Mouse (Mus musculus) T-helper 17 cell (primary cell): ENCODE results near the gene Grk2.

Experiments
- in situ Hi-C, 2 experiments: fragments of 300-600 bp; cut with MboI, MseI; formaldehyde crosslinking; loops; 1 replicate in 1 of 2; 2 replicates in 1 of 2; pipeline ENCODE4 v1.15.1; 2025; ENCODE audit warnings: high pct_unique_total_duplicates in 2 of 2

The Grk2 gene

GRCm38 (mm10) chr19:4306190-4306577 is at the start of gene Grk2:
Gene Grk2 (minus strand): TSS chr19:4306222.
- in situ Hi-C loops = no loop called here

GRCm38 (mm10) chr19:4349455-4349854 is 43.4 kb upstream of the Grk2 start:
- in situ Hi-C loops = no loop called here

- in situ Hi-C loops = no loop called here
Measured at GRCm38 (mm10) chr19:4346479-4346878, 40.5 kb upstream of the Grk2 start.

- in situ Hi-C loops = no loop called here
Measured at GRCm38 (mm10) chr19:4338162-4338561, 32.1 kb upstream of the Grk2 start.

- in situ Hi-C loops = no loop called here
Measured at GRCm38 (mm10) chr19:4333791-4334190, 27.8 kb upstream of the Grk2 start.

- in situ Hi-C loops = no loop called here
Measured at GRCm38 (mm10) chr19:4333100-4333775, 27.2 kb upstream of the Grk2 start.

- in situ Hi-C loops = no loop called here
Measured at GRCm38 (mm10) chr19:4332653-4333052, 26.6 kb upstream of the Grk2 start.

- in situ Hi-C loops = no loop called here
Measured at GRCm38 (mm10) chr19:4331273-4331672, 25.3 kb upstream of the Grk2 start.

GRCm38 (mm10) chr19:4330603-4331002 is 24.6 kb upstream of the Grk2 start:
- in situ Hi-C loops = no loop called here

GRCm38 (mm10) chr19:4328737-4329304 is 22.8 kb upstream of the Grk2 start:
- in situ Hi-C loops = no loop called here

GRCm38 (mm10) chr19:4326881-4327280 is 20.9 kb upstream of the Grk2 start:
- in situ Hi-C loops = no loop called here

GRCm38 (mm10) chr19:4326106-4326505 is 20.1 kb upstream of the Grk2 start:
- in situ Hi-C loops = no loop called here

- in situ Hi-C loops = loop anchor here in 1 of 2 experiments (5.0 kb wide), 1 partner anchor 35 kb away; no protein-coding TSS in a partner anchor
Measured at GRCm38 (mm10) chr19:4322134-4322533, 16.1 kb upstream of the Grk2 start.

GRCm38 (mm10) chr19:4321622-4322021 is 15.6 kb upstream of the Grk2 start:
- in situ Hi-C loops = loop anchor here in 1 of 2 experiments (5.0 kb wide), 1 partner anchor 36 kb away; no protein-coding TSS in a partner anchor

GRCm38 (mm10) chr19:4319272-4319671 is 13.2 kb upstream of the Grk2 start:
- in situ Hi-C loops = no loop called here

- in situ Hi-C loops = no loop called here
Measured at GRCm38 (mm10) chr19:4317181-4317580, 11.2 kb upstream of the Grk2 start.

GRCm38 (mm10) chr19:4315223-4315944 is 9.4 kb upstream of the Grk2 start:
- in situ Hi-C loops = no loop called here

GRCm38 (mm10) chr19:4309776-4310185 is 3.8 kb upstream of the Grk2 start:
- in situ Hi-C loops = loop anchor here (5.0 kb wide), 1 partner anchor 42 kb away; the partner anchor contains the start of gene Ssh3 (in 2 of the 2)

- in situ Hi-C loops = no loop called here
Measured at GRCm38 (mm10) chr19:4309302-4309701, 3.3 kb upstream of the Grk2 start.

- in situ Hi-C loops = no loop called here
Measured at GRCm38 (mm10) chr19:4305491-4306189, 382 bp downstream of the Grk2 start.

- in situ Hi-C loops = no loop called here
Measured at GRCm38 (mm10) chr19:4304871-4305321, 1.1 kb downstream of the Grk2 start.
